Mouse (Mus musculus) liver, embryonic 12.5 days (tissue): ENCODE data around the gene Phc1. TPM values are rescaled to one million over a fixed set of nuclear protein-coding genes. Genes with fewer than 3 reads are reported as not detected.

Experiments
- ATAC-seq: fragments of 200-750 bp; cut with Nextera tagmentation; 2 replicates; pipeline ENCODE4 v1.8.0; 2017; ENCODE audit warnings: moderate number of reproducible peaks, mild to moderate bottlenecking, moderate library complexity
- H3K27ac ChIP-seq: fragments of 300-500 bp; sonication (generic); 2 replicates; pipeline ENCODE4 v1.5.1; 2016; ENCODE audit warnings: mild to moderate bottlenecking
- H3K27me3 ChIP-seq: fragments of 300-500 bp; sonication (generic); replicated peaks from 2 replicates; pipeline ENCODE4 v1.6.1; 2016; ENCODE audit warnings: mild to moderate bottlenecking, moderate library complexity
- H3K36me3 ChIP-seq: fragments of 300-500 bp; sonication (generic); 2 replicates; pipeline ENCODE4 v1.6.1; 2016; ENCODE audit warnings: mild to moderate bottlenecking, moderate library complexity
- H3K4me1 ChIP-seq: fragments of 300-500 bp; sonication (generic); 2 replicates; pipeline ENCODE4 v1.6.1; 2016
- H3K4me2 ChIP-seq: fragments of 300-500 bp; sonication (generic); 2 replicates; pipeline ENCODE4 v1.6.1; 2016; ENCODE audit warnings: mild to moderate bottlenecking, moderate library complexity
- H3K4me3 ChIP-seq: fragments of 300-500 bp; sonication (generic); 2 replicates; pipeline ENCODE4 v1.5.1; 2016; ENCODE audit warnings: mild to moderate bottlenecking, moderate library complexity
- H3K9ac ChIP-seq: fragments of 300-500 bp; sonication (generic); 2 replicates; pipeline ENCODE4 v1.6.1; 2016; ENCODE audit warnings: mild to moderate bottlenecking, moderate library complexity
- H3K9me3 ChIP-seq: fragments of 300-500 bp; sonication (generic); replicated peaks from 2 replicates; pipeline ENCODE4 v1.6.1; 2016; ENCODE audit warnings: mild to moderate bottlenecking, moderate library complexity
- WGBS: fragments of 180-500 bp; shearing (Covaris S2); methylation state at CpG from one replicate; pipeline ENCODE4 v1.1.7; 2016; ENCODE audit not compliant: insufficient replicate concordance; 5-methylcytosine and 5-hydroxymethylcytosine counted together
- polyA plus RNA-seq: library from polyadenylated mRNA; unstranded; fragments of >200 nt; fragmentation: Nextera tagmentation; extraction: Ambion mirVana; gene quantifications from 2 replicates; pipeline ENCODE4 v1.2.1, GENCODE M21; 2016

Gene Phc1
- polyA plus RNA-seq, 1 experiment from 2014 or later = 4.5 TPM

GRCm38 (mm10) chr6:122291735-122292134 lies 48.6 kb downstream of the Phc1 start:
- Histone ChIP-seq H3K36me3 (no peaks in the 10 kb centered on the region), H3K27me3 (peaks cover under 1% of the 10 kb centered on the region; the same call in 1 of the 2 replicates), H3K9ac (no peak overlapping the region), H3K4me2 (no peak overlapping the region), H3K27ac (no peak overlapping the region), H3K4me1 (no peaks in the 10 kb centered on the region), H3K9me3 (no peaks in the 10 kb centered on the region), H3K4me3 (no peak overlapping the region)
- 52% methylated on average over 3 of the region's 3 CpGs for WGBS
- ATAC-seq = no peak

GRCm38 (mm10) chr6:122291264-122291663 lies 49.1 kb downstream of the Phc1 start:
- Histone ChIP-seq H3K27ac (no peak overlapping the region), H3K9me3 (no peaks in the 10 kb centered on the region), H3K4me2 (no peak overlapping the region), H3K4me3 (no peak overlapping the region), H3K36me3 (no peaks in the 10 kb centered on the region), H3K4me1 (no peaks in the 10 kb centered on the region), H3K9ac (no peak overlapping the region), H3K27me3 (no peaks in the 10 kb centered on the region)
- no peak for ATAC-seq
- 66% methylated on average over 2 of the region's 2 CpGs for WGBS

DNA sequence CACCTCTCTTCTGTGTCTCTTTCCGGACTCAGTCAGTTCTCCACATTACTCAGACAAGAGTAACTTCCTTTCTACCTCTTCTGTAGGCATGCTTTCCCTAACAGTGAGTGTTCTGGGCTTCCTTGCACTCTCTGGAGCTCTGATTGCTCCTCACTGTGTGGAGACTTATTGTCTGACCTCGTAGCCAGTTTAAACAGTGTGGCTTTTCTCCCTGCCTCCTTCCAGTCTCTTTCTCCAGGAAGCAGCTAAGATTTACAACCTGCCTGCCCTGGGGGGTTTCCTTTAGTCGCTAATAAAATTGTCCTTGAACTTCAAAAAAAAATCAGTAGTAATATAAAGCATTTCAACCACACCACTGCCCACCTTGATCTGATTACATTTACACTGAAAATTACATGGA lies 50.1 kb downstream of the Phc1 start:
- Histone ChIP-seq H3K9ac (no peak overlapping the region), H3K4me2 (no peak overlapping the region), H3K27me3 (no peaks in the 10 kb centered on the region), H3K4me1 (no peaks in the 10 kb centered on the region), H3K9me3 (no peaks in the 10 kb centered on the region), H3K36me3 (no peaks in the 10 kb centered on the region), H3K4me3 (no peak overlapping the region), H3K27ac (no peak overlapping the region)
- ATAC-seq = no peak
- 46% methylated on average over 3 of the region's 3 CpGs for WGBS

GRCm38 (mm10) chr6:122289313-122289712 lies 51.0 kb downstream of the Phc1 start:
- Histone ChIP-seq H3K9me3 (no peaks in the 10 kb centered on the region), H3K27me3 (no peaks in the 10 kb centered on the region), H3K4me1 (peaks cover 4% of the 10 kb centered on the region; the same call in 1 of the 2 replicates), H3K4me2 (no peak overlapping the region), H3K27ac (no peak overlapping the region), H3K9ac (no peak overlapping the region), H3K4me3 (no peak overlapping the region), H3K36me3 (no peaks in the 10 kb centered on the region)
- WGBS = 60% methylated on average over 1 of the region's 1 CpGs
- ATAC-seq = no peak

DNA sequence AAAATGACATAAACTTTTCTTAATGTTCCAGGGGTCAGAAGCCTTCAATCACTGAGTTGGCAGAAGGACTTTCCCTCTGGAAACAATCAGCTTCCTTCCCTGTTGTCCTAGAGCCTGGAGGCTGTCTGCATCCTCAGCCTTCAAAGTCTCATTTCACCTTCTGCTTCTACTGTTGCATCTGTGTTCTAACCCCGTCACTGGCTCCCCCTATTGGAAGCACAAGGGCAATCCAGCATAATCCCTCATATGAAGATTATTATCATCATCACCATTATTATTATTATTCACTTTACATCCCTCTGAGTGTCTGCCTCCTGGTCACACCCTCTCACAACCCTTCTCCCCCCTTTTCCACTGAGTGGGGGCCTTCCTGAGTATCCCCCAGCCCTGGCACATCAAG lies 52.1 kb downstream of the Phc1 start:
- no peak overlapping the region for H3K4me3 ChIP-seq

GRCm38 (mm10) chr6:122284823-122285222 lies 55.5 kb downstream of the Phc1 start:
- no peak for ATAC-seq

More for the DNA sequence above, 52.1 kb downstream of the Phc1 start:
- Histone ChIP-seq H3K36me3 (no peaks in the 10 kb centered on the region), H3K9me3 (no peaks in the 10 kb centered on the region), H3K4me2 (no peak overlapping the region), H3K27me3 (no peaks in the 10 kb centered on the region), H3K4me1 (peaks cover 6% of the 10 kb centered on the region; the same call in 1 of the 2 replicates), H3K9ac (no peak overlapping the region), H3K27ac (no peak overlapping the region)
- ATAC-seq = no peak
- 29% methylated on average over 1 of the region's 1 CpGs for WGBS

GRCm38 (mm10) chr6:122284304-122284703 lies 56.1 kb downstream of the Phc1 start:
- H3K27ac ChIP-seq = no peak overlapping the region
- H3K9me3 ChIP-seq = no peaks in the 10 kb centered on the region
- H3K4me2 ChIP-seq = no peak overlapping the region
- no peaks in the 10 kb centered on the region for H3K27me3 ChIP-seq
- H3K4me1 ChIP-seq = peaks cover 6% of the 10 kb centered on the region; the same call in 1 of the 2 replicates
- 54% methylated on average over 4 of the region's 4 CpGs for WGBS
- ATAC-seq = peak; percentile 72
- no peak overlapping the region for H3K9ac ChIP-seq
- H3K36me3 ChIP-seq = no peaks in the 10 kb centered on the region
- H3K4me3 ChIP-seq = no peak overlapping the region

More at GRCm38 (mm10) chr6:122284823-122285222, 55.5 kb downstream of the Phc1 start:
- no peak overlapping the region for H3K4me3 ChIP-seq
- no peaks in the 10 kb centered on the region for H3K27me3 ChIP-seq
- no peak overlapping the region for H3K9ac ChIP-seq
- H3K9me3 ChIP-seq = no peaks in the 10 kb centered on the region
- H3K4me2 ChIP-seq = no peak overlapping the region
- H3K27ac ChIP-seq = no peak overlapping the region
- 32% methylated on average over 1 of the region's 1 CpGs for WGBS
- H3K4me1 ChIP-seq = peaks cover 6% of the 10 kb centered on the region; the same call in 1 of the 2 replicates
- no peaks in the 10 kb centered on the region for H3K36me3 ChIP-seq

DNA sequence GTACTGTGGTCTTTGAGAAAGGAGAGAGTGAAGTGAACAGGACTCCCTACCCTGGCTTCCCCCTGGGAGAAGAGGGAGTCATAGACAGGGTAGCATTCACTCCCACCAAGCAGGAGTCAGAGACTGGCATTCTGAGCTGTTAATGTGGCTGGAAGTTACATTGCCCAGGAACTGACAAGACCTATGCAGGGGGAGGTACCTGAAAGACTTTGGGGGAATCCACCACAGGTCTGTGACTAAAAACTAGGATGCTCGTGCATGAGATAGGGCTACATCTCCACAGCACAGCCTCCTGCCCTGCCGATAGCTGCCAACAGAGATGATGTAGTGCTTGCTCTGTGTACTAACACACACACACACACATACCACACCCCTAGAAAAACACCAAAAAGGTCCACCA lies 56.9 kb downstream of the Phc1 start:
- WGBS = 80% methylated on average over 2 of the region's 2 CpGs

DNA sequence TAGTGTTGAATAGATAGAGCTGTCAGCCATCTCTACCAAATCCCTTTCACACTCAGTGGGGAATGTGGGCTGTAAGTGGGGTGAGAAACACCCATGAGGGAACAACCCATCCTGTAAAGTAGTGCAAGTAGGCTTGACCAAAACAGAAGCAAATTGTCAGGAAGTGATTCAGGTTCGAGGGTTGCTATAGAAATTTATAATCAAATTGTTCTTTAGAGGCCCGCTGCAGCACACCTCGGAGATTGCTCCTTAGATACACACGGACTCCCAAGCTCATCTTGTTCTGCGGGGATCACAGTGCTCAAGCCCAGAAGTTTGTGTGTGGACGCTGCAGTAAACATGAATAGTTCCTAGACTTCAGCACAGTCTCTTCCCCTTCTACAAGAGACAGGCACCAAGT lies 57.6 kb downstream of the Phc1 start, which contains the start of gene Klrg1:
Gene Klrg1 (minus strand): TSS at position 101 of the 400 bp plus-strand sequence.
- no peaks in the 10 kb centered on the region for H3K9me3 ChIP-seq
- H3K9ac ChIP-seq = no peak within 1 kb of the TSS
- no peaks in the 10 kb centered on the region for H3K27me3 ChIP-seq
- WGBS = 68% methylated on average over 6 of the region's 6 CpGs
- H3K4me1 ChIP-seq = peaks cover 6% of the 10 kb centered on the region; the same call in 1 of the 2 replicates
- no peak within 1 kb of the TSS for H3K4me2 ChIP-seq
- no peak within 1 kb of the TSS for H3K4me3 ChIP-seq
- ATAC-seq = no peak
- no peak within 1 kb of the TSS for H3K27ac ChIP-seq
- H3K36me3 ChIP-seq = no peaks in the 10 kb centered on the region

More for the DNA sequence above, 56.9 kb downstream of the Phc1 start:
- no peaks in the 10 kb centered on the region for H3K36me3 ChIP-seq
- no peak overlapping the region for H3K4me3 ChIP-seq
- peaks cover 6% of the 10 kb centered on the region; the same call in 1 of the 2 replicates for H3K4me1 ChIP-seq
- H3K9ac ChIP-seq = no peak overlapping the region
- no peaks in the 10 kb centered on the region for H3K9me3 ChIP-seq
- no peak overlapping the region for H3K4me2 ChIP-seq
- H3K27ac ChIP-seq = no peak overlapping the region
- no peak for ATAC-seq
- no peaks in the 10 kb centered on the region for H3K27me3 ChIP-seq

DNA sequence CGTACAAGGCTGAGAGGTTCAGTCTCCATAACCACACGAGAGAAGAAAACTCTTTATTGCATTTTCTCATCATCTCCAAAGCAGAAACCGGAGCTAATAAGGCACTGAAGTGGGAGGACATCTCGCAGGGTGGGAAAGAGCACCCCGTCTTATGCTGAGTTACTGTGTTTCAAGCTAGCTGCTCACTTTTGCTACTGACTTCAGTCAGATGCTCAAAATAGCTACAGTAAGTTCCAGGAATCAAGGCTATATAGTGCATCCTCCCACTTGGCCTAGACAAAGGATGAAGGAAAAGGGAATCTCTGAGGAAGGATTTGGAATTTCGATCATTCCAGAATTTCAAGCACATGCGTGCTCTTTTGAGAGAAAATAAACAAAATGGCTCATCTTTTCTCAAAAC lies 63.8 kb downstream of the Phc1 start:
- Histone ChIP-seq H3K27me3 (no peaks in the 10 kb centered on the region), H3K9ac (no peak overlapping the region), H3K9me3 (no peaks in the 10 kb centered on the region), H3K27ac (no peak overlapping the region), H3K4me3 (no peak overlapping the region), H3K4me2 (no peak overlapping the region), H3K4me1 (peaks cover 10% of the 10 kb centered on the region), H3K36me3 (no peaks in the 10 kb centered on the region)
- ATAC-seq = no peak
- 77% methylated on average over 7 of the region's 7 CpGs for WGBS

- Histone ChIP-seq H3K4me1 (peaks cover 10% of the 10 kb centered on the region), H3K36me3 (no peaks in the 10 kb centered on the region), H3K27ac (no peak overlapping the region), H3K9me3 (no peaks in the 10 kb centered on the region), H3K27me3 (no peaks in the 10 kb centered on the region), H3K4me3 (no peak overlapping the region), H3K4me2 (peak overlapping the region; percentile 28), H3K9ac (no peak overlapping the region)
- WGBS = 4% methylated on average over 5 of the region's 5 CpGs
- ATAC-seq = peak; percentile 76
These were observed 65.8 kb downstream of the Phc1 start for GRCm38 (mm10) chr6:122274546-122274945.

GRCm38 (mm10) chr6:122270152-122270551 lies 70.2 kb downstream of the Phc1 start:
- Histone ChIP-seq H3K9ac (no peak overlapping the region), H3K4me1 (peaks cover 10% of the 10 kb centered on the region), H3K27ac (no peak overlapping the region), H3K9me3 (no peaks in the 10 kb centered on the region), H3K4me3 (no peak overlapping the region), H3K27me3 (no peaks in the 10 kb centered on the region), H3K4me2 (no peak overlapping the region), H3K36me3 (no peaks in the 10 kb centered on the region)
- no peak for ATAC-seq
- 59% methylated on average over 11 of the region's 11 CpGs for WGBS

DNA sequence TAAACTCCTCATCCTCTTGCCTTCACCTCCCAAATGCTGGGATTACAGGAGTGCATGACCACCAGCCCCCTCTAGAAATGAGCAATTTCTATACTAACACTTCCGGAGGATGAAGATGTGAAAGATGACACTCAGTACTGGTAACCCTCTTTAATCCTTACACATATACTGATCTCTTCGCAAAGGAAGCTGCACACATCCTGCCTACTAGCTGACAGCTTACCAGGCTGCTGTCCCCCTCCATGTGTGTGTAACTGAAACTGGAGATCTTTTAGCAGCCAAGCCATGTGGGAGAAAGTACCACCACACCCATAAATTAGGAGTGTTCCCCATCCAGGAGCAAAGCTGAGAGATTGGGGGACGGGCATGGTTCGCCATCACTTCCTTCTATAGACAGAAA lies 71.2 kb downstream of the Phc1 start:
- Histone ChIP-seq H3K9ac (no peak overlapping the region), H3K9me3 (no peaks in the 10 kb centered on the region), H3K36me3 (no peaks in the 10 kb centered on the region), H3K4me2 (no peak overlapping the region), H3K4me1 (peaks cover 2% of the 10 kb centered on the region), H3K4me3 (no peak overlapping the region), H3K27me3 (no peaks in the 10 kb centered on the region), H3K27ac (no peak overlapping the region)
- ATAC-seq = no peak
- WGBS = 72% methylated on average over 4 of the region's 4 CpGs
